Mouse (Mus musculus) brown adipose tissue, adult 24 weeks (tissue): Measurements from ENCODE around the gene Rap1gap. TPM values are rescaled to one million over a fixed set of nuclear protein-coding genes. Genes with fewer than 3 reads are reported as not detected.

ENCODE experiments used
- H3K27ac ChIP-seq: fragments of 200-500 bp; replicated peaks from 2 replicates; pipeline ENCODE4 v1.5.1; 2012; ENCODE audit warnings: low read depth, mild to moderate bottlenecking, low read length
- H3K4me1 ChIP-seq: fragments of 200-500 bp; 2 replicates; pipeline ENCODE4 v1.6.1; 2012; ENCODE audit warnings: low read length, mixed read lengths; ENCODE audit not compliant: control insufficient read depth, insufficient read depth, insufficient read length
- H3K4me3 ChIP-seq: fragments of 200-500 bp; 2 replicates; pipeline ENCODE4 v1.5.1; 2012; ENCODE audit warnings: low read depth, mild to moderate bottlenecking, low read length, moderate library complexity; ENCODE audit not compliant: insufficient read depth
- polyA plus RNA-seq: library from polyadenylated mRNA; stranded (reverse); fragments of >200 nt; gene quantifications from 2 replicates; pipeline ENCODE4 v1.2.4, GENCODE M21; 2012; ENCODE audit not compliant: missing spikeins, insufficient read depth, insufficient read length

The Rap1gap gene
- polyA plus RNA-seq, 1 experiment, result 27.7 TPM

GRCm38 (mm10) chr4:137675566-137675965 is 11.0 kb downstream of the Rap1gap start:
- H3K4me3 ChIP-seq, result no peak overlapping the region
- H3K27ac ChIP-seq, result no peak overlapping the region
- H3K4me1 ChIP-seq, result no peaks in the 10 kb centered on the region

DNA sequence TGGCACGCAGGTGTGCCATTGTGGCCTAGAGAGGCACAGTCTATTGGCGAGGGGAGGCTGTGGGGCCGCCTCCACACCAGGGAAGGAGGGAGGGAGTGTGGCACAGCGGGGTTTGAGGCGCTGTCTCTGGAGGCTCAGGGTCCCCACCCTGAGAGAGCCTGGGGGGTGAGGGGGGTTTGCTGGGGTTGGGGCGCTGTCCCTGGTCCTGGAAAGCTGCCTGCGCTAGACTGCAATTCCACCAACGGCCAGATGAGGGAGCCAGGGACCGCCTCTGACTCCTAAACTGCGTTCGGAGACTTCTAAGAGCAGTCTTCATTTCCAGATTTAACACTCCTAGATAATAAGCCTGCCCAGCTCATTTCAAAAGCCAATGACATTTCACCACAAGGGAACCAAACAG is 11.5 kb downstream of the Rap1gap start:
- H3K4me1 ChIP-seq, result no peaks in the 10 kb centered on the region
- no peak overlapping the region for H3K4me3 ChIP-seq
- no peak overlapping the region for H3K27ac ChIP-seq

- Histone ChIP-seq H3K27ac (no peak overlapping the region), H3K4me1 (no peaks in the 10 kb centered on the region), H3K4me3 (no peak overlapping the region)
These were observed 12.4 kb downstream of the Rap1gap start for GRCm38 (mm10) chr4:137676700-137677484.

DNA sequence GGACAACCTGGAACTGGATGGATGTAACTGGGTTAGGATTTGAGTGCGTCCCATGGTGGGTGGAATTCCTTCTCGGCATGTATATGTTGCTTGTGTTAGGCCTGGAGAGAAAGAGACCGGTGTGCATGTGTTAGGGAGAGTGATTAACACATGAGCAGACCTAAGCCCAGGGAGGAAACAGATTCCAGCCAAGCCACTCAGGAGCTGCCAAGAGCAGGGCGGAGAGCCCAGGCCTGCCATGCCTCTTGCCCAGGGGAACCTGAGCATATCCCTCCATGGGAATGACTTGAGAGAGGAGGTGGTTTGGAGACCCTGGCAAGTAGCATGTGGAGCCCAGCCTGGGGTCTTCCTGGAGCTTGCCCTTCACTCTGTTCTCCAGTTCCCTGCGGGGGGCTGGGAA is 13.4 kb downstream of the Rap1gap start:
- Histone ChIP-seq H3K4me3 (no peak overlapping the region), H3K4me1 (no peaks in the 10 kb centered on the region), H3K27ac (no peak overlapping the region)

GRCm38 (mm10) chr4:137678568-137678967 is 14.0 kb downstream of the Rap1gap start:
- Histone ChIP-seq H3K4me1 (no peaks in the 10 kb centered on the region), H3K27ac (no peak overlapping the region), H3K4me3 (no peak overlapping the region)

DNA sequence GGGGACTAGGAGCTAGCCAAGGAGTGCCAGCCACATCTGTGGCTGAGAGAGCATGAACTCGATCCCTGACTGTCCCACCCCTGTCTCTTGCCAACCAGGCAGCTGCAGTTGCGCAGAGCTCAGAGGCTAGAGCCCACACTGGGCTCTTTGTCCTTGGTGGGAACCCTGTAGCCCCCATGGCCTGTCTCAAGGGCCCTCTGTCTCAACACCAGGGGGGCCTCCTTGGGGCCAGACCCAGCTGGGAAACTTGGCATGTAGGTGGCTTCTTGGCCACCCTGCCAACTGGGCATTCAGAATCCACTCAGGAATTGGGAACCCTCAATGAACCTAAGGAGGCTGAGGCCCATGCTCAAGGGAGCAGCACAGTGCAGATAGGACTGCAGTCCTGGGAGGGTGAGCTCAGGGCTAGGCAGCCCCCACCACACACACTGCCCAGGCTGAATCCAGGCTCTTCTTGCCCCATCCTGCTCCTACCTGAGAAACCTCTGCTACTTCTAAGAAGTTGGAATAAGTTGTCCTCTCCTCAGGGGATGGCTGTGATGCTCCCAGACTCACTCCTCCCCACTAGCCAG is 15.5 kb downstream of the Rap1gap start:
- H3K27ac ChIP-seq, result no peak overlapping the region
- H3K4me3 ChIP-seq, result no peak overlapping the region
- H3K4me1 ChIP-seq, result no peaks in the 10 kb centered on the region

- no peak overlapping the region for H3K27ac ChIP-seq
- H3K4me1 ChIP-seq, result no peaks in the 10 kb centered on the region
- no peak overlapping the region for H3K4me3 ChIP-seq
These were observed 16.2 kb downstream of the Rap1gap start for GRCm38 (mm10) chr4:137680721-137681120.

GRCm38 (mm10) chr4:137681408-137682104 is 17.0 kb downstream of the Rap1gap start:
- no peaks in the 10 kb centered on the region for H3K4me1 ChIP-seq
- peak overlapping the region; percentile 12; the same call in 1 of the 2 replicates for H3K4me3 ChIP-seq
- no peak overlapping the region for H3K27ac ChIP-seq

- no peak overlapping the region for H3K27ac ChIP-seq
- H3K4me3 ChIP-seq, result no peak overlapping the region
- no peaks in the 10 kb centered on the region for H3K4me1 ChIP-seq
These were observed 18.5 kb downstream of the Rap1gap start for GRCm38 (mm10) chr4:137682961-137683453.

GRCm38 (mm10) chr4:137684830-137685343 is 20.4 kb downstream of the Rap1gap start:
- no peak overlapping the region for H3K4me3 ChIP-seq
- no peaks in the 10 kb centered on the region for H3K4me1 ChIP-seq
- H3K27ac ChIP-seq, result no peak overlapping the region

DNA sequence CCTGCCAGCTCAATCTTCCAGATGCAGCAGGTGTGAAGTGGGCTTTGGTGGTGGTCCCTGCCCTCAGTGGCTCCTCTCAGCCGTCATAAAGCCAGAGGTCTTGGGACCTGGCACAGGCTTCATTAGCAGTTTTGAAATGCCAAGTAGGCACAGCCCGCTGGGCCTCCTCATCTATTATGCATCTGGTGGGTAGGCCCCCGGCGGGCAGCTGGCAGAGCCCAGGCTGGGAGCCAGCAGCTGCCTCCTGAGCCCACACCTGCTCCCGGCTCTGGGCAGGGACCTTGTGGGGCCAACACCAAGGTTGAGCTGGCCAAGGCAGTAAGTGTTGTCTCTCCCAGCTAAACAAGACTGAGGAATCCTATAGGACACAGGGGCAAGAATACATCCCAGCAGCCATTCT is 21.8 kb downstream of the Rap1gap start:
- no peaks in the 10 kb centered on the region for H3K4me1 ChIP-seq
- H3K4me3 ChIP-seq, result no peak overlapping the region
- H3K27ac ChIP-seq, result no peak overlapping the region

GRCm38 (mm10) chr4:137687234-137687825 is 22.8 kb downstream of the Rap1gap start:
- no peaks in the 10 kb centered on the region for H3K4me1 ChIP-seq

DNA sequence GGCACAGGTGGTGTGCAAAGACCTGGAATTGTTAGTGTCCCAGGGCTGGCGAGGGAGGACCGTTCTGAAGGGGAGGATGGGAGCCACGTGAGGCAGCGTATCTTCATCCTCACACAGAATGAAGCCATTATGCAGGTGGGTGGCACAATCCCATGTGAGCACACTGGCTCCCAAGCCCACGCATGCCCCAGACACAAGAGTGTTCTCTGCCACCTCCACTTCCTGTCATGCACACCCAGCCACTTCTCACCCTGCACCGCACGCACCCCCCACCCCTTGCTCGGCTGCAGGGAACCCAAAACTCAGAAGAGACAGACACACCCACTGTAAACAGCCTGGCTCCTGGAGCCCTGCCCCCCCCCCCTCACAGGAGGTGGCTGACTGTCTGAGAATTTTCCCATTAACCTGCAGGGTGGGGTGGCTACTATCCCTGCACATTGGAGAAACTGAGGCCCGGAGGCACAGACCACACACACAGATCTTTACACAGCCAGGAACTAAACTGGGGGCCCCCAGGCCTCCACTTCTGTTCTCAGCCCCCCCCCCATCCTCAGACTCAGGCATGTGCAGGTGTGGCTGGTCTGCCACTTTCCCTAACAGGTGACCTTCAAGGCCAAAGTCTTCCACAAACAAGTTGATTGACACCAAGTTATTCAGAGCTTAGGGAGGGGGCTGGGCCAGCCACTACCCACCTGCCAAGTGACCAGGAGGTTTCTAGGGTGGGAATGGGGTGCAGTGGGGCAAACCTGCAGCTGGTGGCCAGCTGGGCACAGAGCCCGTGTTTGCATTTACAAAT is 27.8 kb downstream of the Rap1gap start:
- Histone ChIP-seq H3K27ac (no peak overlapping the region), H3K4me1 (no peaks in the 10 kb centered on the region), H3K4me3 (no peak overlapping the region)

More at GRCm38 (mm10) chr4:137687234-137687825, 22.8 kb downstream of the Rap1gap start:
- Histone ChIP-seq H3K27ac (no peak overlapping the region), H3K4me3 (no peak overlapping the region)

DNA sequence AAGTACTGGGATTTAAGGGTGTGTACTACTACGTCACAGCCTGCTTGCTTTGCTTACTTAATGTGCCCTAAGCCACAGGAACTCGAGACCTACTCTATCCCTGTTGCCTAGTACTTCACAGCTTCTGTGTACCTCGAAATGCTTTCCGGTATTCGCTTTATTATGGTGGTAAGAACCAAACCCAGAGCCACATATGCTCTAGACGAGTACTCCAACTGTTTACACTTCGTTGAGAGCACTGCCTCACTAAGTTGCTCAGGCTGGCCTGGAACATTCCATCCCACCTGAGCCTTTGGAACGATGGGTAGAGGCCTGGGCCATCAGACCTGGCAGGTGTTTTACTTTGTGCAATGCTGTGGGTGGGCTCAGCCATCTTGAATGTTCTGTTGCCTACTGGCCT is 30.8 kb downstream of the Rap1gap start:
- no peak overlapping the region for H3K4me3 ChIP-seq
- no peak overlapping the region for H3K27ac ChIP-seq
- no peaks in the 10 kb centered on the region for H3K4me1 ChIP-seq
